Mouse (Mus musculus) midbrain, embryonic 16.5 days (tissue): Measurements from ENCODE around the gene Ccdc169. TPM values are rescaled to one million over a fixed set of nuclear protein-coding genes. Genes with fewer than 3 reads are reported as not detected.

ENCODE experiments used
- microRNA-seq: library from miRNA; unstranded; fragments of <30 nt; microRNA quantifications from one replicate; pipeline ENCODE4, GENCODE M21; 2017
- polyA plus RNA-seq: library from polyadenylated mRNA; unstranded; fragments of >200 nt; fragmentation: Nextera tagmentation; extraction: Ambion mirVana; gene quantifications from 2 replicates; pipeline ENCODE4 v1.2.1, GENCODE M21; 2015

Gene Ccdc169
- polyA plus RNA-seq, 1 experiment from 2014 or later: 0.10 TPM

Small RNA genes within 50 kb of the gene (microRNA-seq; reads per million reads assigned to microRNA genes)
- gene Gm22029: not detected

Other genes with a start within 250 kb of the Ccdc169 start
- gene Sertm1, start 221.5 kb upstream of the Ccdc169 start, polyA plus RNA-seq: 1.5 and 1.9 TPM in 2 replicates
- 1.8 and 2.2 TPM in 2 replicates for gene Ccna1, start 81.8 kb upstream of the Ccdc169 start, polyA plus RNA-seq
- 13.3 and 14.6 TPM in 2 replicates for gene Spg20, start 25.2 kb upstream of the Ccdc169 start, polyA plus RNA-seq
- gene Sohlh2, start 44.7 kb downstream of the Ccdc169 start, polyA plus RNA-seq: not detected in 2 replicates
- 293 and 328 TPM in 2 replicates for gene Dclk1, start 105.0 kb downstream of the Ccdc169 start, polyA plus RNA-seq